Mouse (Mus musculus) adrenal gland, postnatal 36 days (tissue): ENCODE results near the gene St3gal6. TPM values are rescaled to one million over a fixed set of nuclear protein-coding genes. Genes with fewer than 3 reads are reported as not detected.
A peak's percentile ranks its signal among the peaks of the same experiment; 100 is the strongest.
"Not testable (repeated sequence)": the region's sequence is repeated elsewhere in the genome, so short reads cannot be mapped to it uniquely, and the experiment has no call there.

ENCODE experiments used
- DNase-seq, 2 experiments: peaks; one replicate each; pipeline ENCODE4 v3.0.0; 2021; ENCODE audit warnings: mixed read lengths in 1 of 2
- total RNA-seq, 2 experiments: library from RNA; stranded (reverse); gene quantifications; 2 replicates each; pipeline ENCODE4 v1.2.3; 2021

St3gal6 gene
- total RNA-seq, 2 experiments from 2014 or later = 30.3 to 38.5 TPM

DNA sequence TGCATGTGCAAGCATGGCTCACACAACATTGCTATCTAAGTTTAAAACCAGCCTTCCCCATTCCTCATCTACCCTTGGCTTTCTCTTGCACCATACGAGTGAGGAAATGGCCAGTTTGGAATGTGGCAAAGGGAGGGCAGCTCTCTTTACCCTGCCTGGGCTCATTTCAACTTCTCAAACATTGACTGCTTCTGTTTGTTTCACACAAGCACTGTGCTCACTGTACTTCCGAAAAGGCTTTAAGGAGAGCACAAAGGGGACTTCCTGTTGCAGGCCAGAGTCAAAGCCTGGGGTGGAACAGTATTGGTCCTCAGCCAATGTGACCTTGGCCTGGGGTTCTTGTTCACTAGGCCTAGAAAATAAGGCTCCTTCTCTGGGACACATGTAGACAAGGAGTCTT, 47.7 kb downstream of the St3gal6 start:
- peak; percentile 20 to 23 for DNase-seq

DNA sequence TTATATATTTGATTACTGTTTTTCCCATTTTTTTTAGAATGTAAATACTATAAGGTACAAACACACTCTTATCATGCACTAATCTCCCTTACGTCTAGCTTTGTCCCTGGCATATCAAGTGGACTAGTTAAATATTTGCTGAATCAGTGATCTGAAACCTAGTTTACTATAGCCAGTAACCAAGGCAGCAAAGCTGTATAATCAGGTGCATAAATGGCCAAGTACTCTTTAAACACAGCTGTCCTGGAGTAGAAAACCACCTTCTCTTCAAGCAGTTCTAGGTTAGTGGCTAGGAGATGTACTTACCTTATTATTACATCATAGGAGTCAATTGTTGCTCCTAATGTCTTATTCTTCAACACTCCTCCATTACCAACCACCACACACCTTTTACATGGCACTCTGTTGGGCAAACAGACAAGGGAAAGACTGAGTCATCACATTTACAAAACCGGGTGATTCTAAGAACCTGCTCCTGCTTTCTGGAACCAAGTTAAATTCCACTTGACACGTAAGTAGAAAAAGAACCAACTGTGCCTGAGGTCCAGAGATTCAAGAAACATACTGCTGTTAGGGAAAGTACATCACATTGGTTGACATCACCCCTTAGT, 48.4 kb downstream of the St3gal6 start:
- DNase-seq = no peak

DNA sequence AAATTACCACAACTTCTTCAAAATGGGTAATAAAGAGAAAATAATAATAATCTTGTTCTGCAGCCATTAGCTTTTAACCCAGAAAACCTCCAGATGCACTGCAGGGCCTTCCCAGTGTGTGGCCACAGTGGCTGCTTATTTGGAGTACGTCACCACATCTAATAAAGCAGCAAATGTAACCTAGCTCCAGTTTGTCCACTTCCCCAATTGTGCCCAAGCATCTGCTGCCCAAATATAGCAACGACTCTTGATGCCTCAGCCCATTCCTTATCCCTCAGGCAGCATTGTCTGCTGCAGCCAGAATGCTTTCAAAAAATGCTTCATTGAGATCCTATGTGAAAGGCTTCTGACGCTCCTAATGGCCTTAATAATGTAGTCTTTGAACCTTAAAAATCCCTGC, 49.2 kb downstream of the St3gal6 start:
- DNase-seq = no peak

DNA sequence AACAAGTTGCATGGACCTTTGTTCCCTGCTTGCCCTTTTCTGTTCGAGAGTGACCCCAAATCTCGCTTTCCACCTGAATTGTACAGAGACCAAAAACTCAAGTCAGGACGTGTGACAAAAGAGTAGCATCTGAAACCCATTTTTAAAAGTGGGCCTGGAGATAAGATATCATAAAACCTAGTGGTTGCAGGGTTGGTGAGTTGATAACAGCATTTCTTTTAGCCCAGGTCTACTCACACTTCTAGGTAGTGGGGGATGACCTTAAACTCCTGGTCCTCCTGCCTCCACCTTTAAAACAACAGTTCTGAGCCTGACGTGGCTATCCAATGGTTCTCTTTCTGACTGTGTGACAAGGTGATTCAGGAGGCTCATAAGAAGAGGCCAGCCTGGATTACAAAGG, 53.2 kb downstream of the St3gal6 start:
- DNase-seq = no peak

DNA sequence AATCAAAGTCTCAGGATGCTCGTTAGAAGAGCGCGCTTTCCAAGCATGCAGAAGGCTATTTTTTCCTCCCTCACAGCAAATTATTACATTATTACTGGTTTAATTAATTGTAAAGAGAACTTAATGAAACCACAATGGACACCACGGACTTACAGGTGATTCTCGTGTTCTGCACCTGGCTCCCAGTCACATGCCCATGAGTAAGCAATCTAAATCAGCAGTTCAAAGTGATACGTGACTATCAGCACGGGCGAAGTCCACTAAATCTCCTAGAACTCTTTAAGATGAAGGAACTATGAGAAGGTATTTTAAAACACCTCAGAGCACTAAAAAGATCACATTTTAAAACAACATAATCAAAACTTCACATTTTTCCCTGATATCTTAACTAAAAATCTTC, 54.0 kb downstream of the St3gal6 start:
- DNase-seq = no peak

DNA sequence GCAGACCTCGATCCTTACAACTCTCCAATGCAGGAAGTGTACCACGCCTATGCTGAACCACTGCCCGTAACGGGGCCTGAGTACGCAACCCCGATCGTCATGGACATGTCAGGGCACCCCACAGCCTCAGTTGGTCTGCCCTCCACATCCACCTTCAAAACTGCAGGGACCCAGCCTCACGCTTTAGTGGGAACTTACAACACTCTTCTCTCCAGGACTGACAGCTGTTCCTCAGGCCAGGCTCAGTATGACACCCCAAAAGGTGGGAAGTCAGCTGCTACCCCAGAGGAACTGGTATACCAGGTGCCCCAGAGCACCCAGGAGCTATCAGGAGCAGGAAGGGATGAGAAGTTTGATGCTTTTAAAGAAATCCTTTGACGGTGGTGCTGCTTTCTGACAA, 58.6 kb downstream of the St3gal6 start:
- DNase-seq = no peak

DNA sequence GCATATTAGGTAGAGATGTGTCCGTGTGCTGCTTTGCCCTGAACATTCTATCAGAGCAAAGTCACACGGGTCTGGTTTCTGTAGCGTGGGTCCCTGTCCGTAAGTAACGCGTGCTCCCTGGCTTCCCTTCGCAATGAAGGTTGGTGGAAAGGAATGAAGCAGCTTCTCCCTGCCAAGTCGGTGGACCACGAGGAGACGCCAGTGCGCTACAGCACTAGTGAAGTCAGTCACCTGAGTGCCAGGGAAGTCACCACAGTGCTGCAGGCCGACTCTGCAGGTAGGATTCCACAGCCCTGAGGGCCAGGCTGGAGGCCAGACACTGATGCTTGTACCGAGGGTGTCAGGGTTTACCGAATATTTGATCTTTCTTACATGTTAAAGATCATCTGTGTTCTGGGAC, 60.0 kb downstream of the St3gal6 start:
- DNase-seq = no peak

DNA sequence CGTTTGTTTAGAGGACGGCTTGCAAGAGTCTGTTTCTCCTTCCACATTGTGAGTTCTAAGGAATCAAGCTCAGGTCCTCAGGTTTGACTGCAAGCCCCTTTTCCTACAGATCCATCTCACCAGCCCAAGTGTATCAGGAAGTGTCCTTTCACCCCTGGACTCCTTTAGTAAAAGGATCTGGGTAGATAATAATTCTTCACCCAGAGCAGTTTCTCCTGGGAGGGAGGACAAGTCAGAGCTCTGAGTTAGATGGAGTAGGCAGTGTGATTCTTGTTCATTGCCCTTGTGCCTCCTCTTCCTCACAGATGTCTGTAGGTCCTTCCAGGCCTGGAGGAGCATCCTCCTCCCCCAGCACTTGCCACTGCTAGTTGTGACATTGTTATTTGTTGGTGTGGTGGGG, 61.5 kb downstream of the St3gal6 start:
- no peak for DNase-seq

DNA sequence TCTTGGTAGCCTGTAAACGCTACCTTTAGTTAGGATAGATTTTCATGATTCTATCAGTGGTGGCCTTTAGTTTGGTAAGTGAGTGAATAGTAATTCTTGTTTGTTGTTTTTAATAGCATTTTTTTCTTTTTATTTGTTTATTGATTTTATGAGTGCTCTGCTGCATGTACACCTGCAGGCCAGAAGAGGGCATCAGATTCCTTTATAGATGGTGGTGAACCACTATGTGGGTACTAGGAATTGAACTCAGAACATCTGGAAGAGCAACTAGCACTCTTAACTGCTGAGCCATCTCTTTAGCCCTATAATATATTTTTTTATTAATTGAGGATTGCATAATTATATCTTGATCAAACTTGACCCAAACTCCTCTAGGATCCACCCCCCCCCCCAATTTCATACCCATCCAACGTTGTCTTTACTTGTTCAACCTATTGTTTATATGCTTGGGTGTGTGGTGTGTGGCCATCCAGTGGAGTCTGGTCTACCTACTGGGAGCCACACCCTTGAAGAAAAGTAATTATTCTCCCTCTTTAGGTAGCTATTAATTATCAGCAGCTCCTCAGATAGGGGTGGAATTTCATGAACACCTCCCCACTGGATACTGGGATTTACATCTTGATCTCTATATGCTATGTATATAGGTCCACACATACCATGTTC, 62.1 kb downstream of the St3gal6 start:
- DNase-seq = no peak

DNA sequence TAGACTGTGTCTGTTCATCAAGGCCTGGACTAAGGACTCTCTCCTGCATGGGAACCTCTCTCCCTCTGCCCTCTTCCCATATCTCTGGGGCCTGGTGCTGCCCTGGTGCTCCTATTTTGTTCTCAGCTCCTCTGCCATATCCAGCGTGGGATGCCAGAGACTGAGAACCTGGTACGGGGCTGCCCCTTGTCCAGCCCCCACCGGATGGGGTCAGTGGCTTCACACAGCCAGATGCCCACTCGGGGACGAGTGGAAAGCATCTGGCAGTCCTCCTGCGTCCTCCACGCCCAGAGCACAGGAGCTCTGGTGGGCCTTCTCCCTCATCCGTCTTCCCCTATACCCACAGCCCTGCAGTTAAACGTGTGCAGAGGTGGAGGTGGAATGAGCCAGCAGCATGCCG, 63.7 kb downstream of the St3gal6 start:
- DNase-seq = no peak

DNA sequence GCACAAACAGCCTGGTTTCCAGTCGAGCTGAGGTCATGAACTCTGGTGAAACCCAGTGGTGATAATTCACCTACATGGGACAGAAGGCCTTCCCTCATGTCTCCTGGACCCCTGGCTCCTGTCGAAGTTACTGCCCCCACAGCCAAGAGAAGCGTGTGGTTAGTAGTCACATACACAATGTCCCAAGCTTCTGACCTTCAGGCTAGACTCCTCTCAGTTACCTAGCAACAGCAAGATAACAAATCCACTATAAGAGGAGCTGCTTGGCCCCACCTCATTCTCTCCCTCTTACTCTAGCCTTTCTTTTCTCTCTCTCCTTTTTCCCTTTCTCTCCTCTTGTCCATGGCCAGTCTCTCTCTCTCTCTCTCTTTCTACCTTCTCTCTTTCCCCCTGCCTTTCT, 64.1 kb downstream of the St3gal6 start:
- not testable (repeated sequence) for DNase-seq

DNA sequence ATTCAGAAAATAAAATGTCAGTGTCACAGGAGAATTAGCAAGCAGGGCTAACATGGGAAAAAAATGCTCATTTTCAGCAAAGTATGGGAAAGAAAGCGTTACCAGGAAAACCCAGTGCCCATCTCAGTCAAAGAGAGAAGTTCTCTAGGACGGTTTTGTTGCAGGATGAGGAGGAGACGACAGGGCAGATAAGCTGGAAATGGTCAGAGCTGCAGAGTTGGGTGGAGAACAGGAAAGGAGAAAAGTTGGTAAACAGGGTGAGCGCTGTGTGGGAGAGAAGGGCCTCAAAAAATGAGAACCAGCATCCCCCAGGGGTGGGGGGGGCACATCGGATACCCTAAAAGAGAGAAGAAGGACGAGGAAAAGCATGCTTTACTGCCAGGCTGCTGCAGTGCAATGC, 67.1 kb downstream of the St3gal6 start:
- no peak for DNase-seq

DNA sequence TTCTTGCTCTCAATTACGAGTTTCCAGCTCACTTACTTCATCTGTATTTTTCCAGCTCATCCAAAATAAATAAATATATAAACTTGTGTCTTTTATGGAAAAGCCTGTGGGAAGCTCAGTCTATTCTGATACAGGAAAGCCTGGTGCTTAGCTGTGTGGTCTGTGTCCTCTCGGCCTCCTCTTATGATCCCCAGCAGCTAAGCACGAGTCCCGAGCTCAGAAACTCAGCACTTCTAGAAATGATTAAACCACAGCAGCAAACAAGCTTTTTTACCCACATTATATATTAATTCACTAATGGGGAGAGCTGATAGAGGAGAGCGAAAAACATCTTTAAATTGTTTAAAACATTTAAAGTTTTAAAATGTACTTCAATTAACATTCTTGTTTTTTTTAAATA, 67.6 kb downstream of the St3gal6 start:
- DNase-seq = no peak

DNA sequence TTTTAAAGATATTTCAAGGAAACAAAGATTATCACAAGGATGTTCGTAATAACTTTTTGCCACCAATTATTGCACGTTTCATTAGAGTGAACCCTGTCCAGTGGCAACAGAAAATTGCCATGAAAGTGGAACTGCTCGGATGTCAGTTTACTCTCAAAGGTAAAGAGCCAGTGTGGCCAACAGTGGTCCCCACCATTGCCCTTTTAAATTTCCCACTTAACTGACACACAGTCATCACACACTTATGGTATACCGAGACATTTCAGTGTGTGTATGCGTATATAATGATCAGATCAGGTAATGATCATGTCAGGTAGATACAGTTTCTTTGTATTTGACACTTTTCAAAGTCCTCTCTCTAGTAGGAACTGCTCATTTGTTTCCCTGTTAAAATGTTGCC, 68.9 kb downstream of the St3gal6 start:
- no peak for DNase-seq

DNA sequence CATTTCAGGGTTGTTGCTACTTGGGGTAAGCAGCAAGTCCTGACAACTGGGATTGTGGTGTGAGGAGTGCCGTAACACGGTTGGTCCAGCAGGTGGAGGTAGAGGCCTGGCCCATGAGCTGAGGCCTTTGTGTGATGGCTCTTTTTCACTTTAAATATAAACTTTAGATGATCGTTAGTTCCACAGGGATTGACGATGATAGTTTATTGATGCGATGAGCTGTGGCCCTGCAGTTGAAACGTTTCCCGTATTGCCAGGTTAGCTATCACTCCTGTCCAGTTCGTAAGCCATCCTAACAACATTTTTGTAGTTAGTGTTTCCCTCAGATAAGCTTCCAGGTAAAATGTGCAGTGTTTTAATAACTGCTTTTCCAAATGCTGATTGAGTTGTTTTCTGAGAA, 69.4 kb downstream of the St3gal6 start:
- DNase-seq = peak; percentile 62 to 72

DNA sequence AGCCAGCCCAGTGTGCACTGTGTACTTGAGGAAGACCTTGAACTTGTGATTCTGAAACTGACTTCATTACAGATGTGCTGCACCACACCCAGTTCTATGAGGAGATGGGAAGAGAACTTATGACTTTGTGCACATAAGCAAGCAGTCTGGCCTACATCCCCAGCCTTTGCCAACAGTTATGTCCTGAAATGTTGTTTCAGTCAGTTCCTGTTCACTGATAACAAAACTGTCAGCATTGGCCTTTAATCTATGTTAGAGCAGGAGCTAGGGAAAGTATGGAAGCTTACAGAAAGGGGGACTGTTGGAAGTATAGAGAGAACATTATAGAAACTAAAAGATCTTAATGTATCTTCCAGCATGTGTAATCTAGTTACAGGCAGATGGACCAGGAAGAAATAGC, 70.2 kb downstream of the St3gal6 start:
- no peak for DNase-seq

DNA sequence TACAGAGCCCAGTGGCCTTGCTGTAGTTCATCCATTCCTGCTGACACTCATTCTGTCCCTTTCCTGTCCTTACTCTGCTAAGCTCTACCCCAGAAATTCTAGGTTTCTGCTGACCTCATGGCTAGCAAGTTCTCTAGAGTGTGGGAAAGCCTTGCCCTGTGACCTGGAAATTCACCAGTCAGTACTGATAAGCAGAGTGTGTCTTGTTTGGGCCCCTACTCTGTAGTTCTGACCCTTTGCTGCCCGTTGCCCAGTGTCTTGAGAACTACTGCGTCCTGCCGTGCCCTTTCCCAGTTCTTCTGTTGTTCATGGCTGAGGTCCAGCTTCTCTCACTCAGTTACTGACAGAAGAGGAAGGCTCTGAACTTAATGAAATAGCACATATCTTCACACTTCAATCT, 70.9 kb downstream of the St3gal6 start:
- DNase-seq = peak; percentile 5 to 27

DNA sequence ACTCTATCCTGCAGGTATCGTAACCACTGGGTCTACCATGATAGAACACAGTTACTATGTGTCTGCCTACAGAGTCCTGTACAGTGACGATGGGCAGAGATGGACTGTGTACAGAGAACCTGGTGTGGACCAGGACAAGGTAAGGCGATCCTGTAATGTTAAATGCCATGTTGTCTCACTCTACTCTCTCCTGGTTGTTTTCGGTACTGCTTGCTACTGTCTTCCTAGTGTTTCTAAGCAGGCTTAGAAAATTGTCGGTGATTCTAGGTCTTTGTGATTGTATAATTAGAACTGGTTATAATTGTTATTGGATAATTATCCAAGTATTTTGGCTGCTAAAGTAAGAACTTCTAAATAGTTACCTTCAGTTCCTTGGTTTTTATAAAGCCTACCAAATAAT, 72.4 kb downstream of the St3gal6 start:
- no peak for DNase-seq

DNA sequence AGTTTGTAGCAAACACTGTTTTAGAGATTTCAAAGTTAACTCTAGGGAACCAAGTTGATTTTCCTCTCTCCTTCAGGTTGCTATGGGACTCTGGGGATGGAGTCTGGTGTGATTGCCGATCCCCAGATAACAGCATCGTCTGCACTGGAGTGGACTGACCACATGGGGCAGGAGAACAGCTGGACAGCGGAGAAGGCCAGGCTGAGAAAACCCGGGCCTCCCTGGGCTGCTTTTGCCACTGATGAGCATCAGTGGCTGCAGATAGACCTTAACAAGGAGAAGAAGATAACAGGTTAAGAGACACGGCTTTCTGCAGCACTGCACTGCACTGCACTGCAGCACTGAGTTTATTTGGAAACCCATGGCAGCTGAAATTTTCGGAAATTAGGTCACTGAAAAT, 73.4 kb downstream of the St3gal6 start:
- no peak for DNase-seq

DNA sequence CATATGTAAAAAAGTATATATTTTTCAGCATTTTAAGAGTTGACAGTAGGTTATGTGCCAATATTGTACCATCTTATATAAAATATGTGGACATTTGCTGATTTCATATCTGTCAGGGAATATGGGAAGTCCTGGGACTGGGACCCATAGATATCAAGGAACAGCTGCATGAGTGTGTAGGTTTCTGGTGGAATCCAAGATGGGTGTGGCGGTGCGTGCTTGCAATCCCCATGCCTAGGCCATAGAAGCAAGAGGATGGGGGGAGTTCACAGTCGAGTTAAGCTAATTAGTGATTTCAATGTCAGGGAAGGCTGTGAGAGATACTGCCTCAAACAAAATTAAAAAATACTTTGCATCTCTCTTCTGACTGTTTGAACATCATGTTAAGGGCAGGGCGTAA, 75.0 kb downstream of the St3gal6 start:
- no peak for DNase-seq

DNA sequence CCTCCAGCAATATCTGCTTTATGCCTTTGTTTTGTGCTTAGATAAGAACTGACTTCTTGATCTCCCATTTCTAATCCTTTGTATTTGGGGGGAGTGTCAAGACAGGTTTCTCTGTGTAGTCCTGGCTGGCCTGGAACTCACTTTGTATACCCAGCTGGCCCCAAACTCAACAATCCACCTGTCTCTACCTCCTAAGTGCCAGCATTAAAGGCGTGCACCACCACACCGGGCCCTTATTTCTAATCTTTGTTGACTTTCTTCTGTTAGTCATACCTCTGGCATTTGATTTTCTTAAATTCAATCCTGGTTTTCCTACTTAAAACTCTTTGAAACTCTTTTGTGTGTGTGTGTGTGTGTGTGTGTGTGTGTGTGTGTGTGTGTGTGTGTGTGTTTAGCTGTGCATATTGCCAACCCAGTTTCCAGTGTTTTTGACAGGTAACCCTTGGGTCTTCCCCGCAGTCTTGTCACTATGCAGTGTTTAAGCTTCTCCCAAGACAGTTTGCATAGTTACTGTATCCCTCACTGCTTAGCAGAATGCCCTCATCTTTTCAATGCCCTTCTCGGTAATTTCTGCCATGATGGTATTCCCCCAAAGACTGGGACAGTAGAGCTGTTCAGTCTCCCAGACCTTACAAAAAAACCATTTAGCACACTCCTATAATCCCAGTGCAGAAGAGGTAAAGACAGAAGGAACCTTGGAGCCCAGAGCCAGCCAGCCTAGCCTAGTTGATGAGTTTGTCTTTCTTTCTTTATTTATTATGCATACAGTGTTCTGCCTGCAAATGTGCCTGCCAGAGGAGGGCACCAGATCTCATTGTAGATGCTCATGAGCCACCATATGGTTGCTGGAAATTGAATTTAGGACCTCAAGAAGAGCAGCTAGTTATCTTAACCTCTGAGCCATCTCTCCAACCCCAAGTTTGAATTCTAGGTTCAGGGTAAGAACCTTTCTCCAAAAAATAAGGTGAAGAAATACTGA, 77.5 kb downstream of the St3gal6 start:
- no peak for DNase-seq

DNA sequence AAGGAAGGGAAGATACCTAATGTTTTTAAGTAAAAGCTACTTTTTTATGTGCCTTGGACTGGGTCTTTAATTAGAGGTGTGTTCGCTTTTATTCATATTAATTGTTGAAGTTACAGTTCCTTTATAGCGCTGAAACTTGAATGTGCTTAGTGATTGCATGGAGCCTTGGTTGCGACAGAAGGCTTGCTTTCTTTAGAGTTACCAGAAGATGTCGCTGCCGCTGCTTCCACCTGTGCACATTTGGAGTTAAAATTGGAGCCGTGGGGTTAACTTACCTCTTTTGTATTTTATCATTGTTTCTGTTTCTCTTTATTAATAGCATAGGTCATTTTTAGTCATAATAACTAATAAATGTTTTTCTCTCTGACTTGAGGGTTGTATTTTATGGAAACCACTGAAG, 79.3 kb downstream of the St3gal6 start:
- DNase-seq = no peak

DNA sequence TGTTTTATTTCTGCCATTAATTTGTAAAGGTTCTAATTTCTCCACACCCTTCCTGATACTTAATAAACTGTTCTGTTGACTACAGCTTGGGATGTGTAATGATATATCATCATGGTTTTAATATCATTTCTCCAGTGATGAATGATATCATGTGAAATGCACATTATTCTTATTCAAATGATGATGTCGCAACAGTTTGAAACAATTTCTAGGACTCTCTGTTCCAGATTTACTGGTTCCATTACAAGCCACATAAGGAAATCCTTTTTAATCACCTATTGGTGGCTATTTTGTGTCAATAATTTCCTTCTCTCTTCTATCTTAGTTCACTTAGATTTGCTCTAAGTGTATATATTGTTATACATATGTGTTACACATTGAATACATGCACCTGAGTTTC, 91.7 kb downstream of the St3gal6 start:
- no peak for DNase-seq
